ENCODE assay signal across 8 mouse cellular contexts in genomic region chr11:96319071-96319902, GRCm38 (mm10). TPM values are rescaled to one million over a fixed set of nuclear protein-coding genes. Genes with fewer than 3 reads are reported as not detected.
A peak's percentile ranks its signal among the peaks of the same experiment; 100 is the strongest.
DNase-seq lines count a peak whose midpoint lies in the region; ATAC-seq and TF ChIP-seq lines count a peak whose summit lies in the region.

No protein-coding gene starts in this region.

- WGBS in forebrain, embryonic 15.5 days, result 1% methylated on average over 29 of the region's 34 CpGs
- 2% methylated on average over 34 of the region's 34 CpGs for WGBS in midbrain, postnatal 0 days

- intact Hi-C loops in gastrocnemius, postnatal 14 days (cut with DNase I; ENCODE audit: low total_unique reads), result no loop called here

- no peaks in the 10 kb centered on the region for H3K36me3 ChIP-seq in megakaryocyte, embryonic 14.5 days (replicated peaks; ENCODE audit: low read length)
- no peaks in the 10 kb centered on the region for H3K36me3 ChIP-seq in forebrain, embryonic 15.5 days
- H3K36me3 ChIP-seq in midbrain, postnatal 0 days (ENCODE audit: insufficient read depth, low read length), result no peaks in the 10 kb centered on the region

- peak; percentile 56 to 81 for DNase-seq in kidney, postnatal 25 days
- no peak for DNase-seq in midbrain, postnatal 0 days (ENCODE audit: low spot score)
- no peak for DNase-seq in spleen, postnatal 36 days (ENCODE audit: low spot score in 2 of 2)
- no peak for DNase-seq in gastrocnemius, postnatal 14 days

- H3K27me3 ChIP-seq in megakaryocyte, embryonic 14.5 days (replicated peaks), result peaks cover 71% of the 10 kb centered on the region
- H3K27me3 ChIP-seq in forebrain, embryonic 15.5 days, result peaks cover 98% of the 10 kb centered on the region
- peaks cover 92% of the 10 kb centered on the region for H3K27me3 ChIP-seq in midbrain, postnatal 0 days (ENCODE audit: insufficient read depth, low read length)

- ATAC-seq in megakaryocyte, adult 5-6 weeks (ENCODE audit: poor library complexity, severe bottlenecking), result no peak
- ATAC-seq in forebrain, embryonic 15.5 days (replicated peaks), result no peak
- no peak for ATAC-seq in midbrain, postnatal 0 days (ENCODE audit: low FRiP score)
- ATAC-seq in monocyte, adult 5-6 weeks (replicated peaks; ENCODE audit: insufficient number of reproducible peaks, low FRiP score, low TSS enrichment, poor library complexity, severe bottlenecking), result no peak

- TF ChIP-seq CTCF in midbrain, postnatal 0 days (IDR thresholded peaks at IDR 0.05), result no peak

- peaks cover 34% of the 10 kb centered on the region for H3K4me1 ChIP-seq in megakaryocyte, embryonic 14.5 days
- H3K4me1 ChIP-seq in forebrain, embryonic 15.5 days, result peaks cover 5% of the 10 kb centered on the region
- no peaks in the 10 kb centered on the region for H3K4me1 ChIP-seq in midbrain, postnatal 0 days (ENCODE audit: insufficient read depth, low read length)

- no peaks in the 10 kb centered on the region for H3K9me3 ChIP-seq in megakaryocyte, embryonic 14.5 days
- no peaks in the 10 kb centered on the region for H3K9me3 ChIP-seq in forebrain, embryonic 15.5 days
- H3K9me3 ChIP-seq in midbrain, postnatal 0 days (ENCODE audit: low read length), result no peaks in the 10 kb centered on the region

- H3K4me2 ChIP-seq in forebrain, embryonic 15.5 days (replicated peaks), result peak overlapping the region; percentile 14; the same call in 1 of the 2 replicates
- peak overlapping the region; percentile 24 for H3K4me2 ChIP-seq in midbrain, postnatal 0 days (ENCODE audit: low read depth, low read length, poor library complexity, severe bottlenecking)

- H3K27ac ChIP-seq in forebrain, embryonic 15.5 days (replicated peaks), result no peak overlapping the region
- no peak overlapping the region for H3K27ac ChIP-seq in midbrain, postnatal 0 days (ENCODE audit: low read depth, low read length)

- peak overlapping the region; percentile 92 for H3K4me3 ChIP-seq in megakaryocyte, embryonic 14.5 days (replicated peaks)
- H3K4me3 ChIP-seq in forebrain, embryonic 15.5 days, result peak overlapping the region; percentile 10; the same call in 1 of the 2 replicates
- H3K4me3 ChIP-seq in midbrain, postnatal 0 days (ENCODE audit: low read depth, low read length), result no peak overlapping the region

- H3K9ac ChIP-seq in forebrain, embryonic 15.5 days (replicated peaks), result no peak overlapping the region
- no peak overlapping the region for H3K9ac ChIP-seq in midbrain, postnatal 0 days (replicated peaks; ENCODE audit: low read length, poor library complexity, severe bottlenecking)

RNA-seq across cellular contexts. Expression of gene Hoxb4, which starts 1.2 kb away (rescaled TPM):
- 1.5 and 4.5 TPM in 2 replicates for polyA plus RNA-seq in megakaryocyte, embryonic 14.5 days (2012; ENCODE audit: insufficient read depth, low replicate concordance)
- total RNA-seq in megakaryocyte, adult 5-6 weeks (2015), result 2.9 and 3.4 TPM in 2 replicates
- total RNA-seq in megakaryocyte, adult 5-6 weeks (2017), result 3.7 and 4.0 TPM in 2 replicates
- not detected in 2 replicates for polyA plus RNA-seq in forebrain, embryonic 15.5 days (2015; fragmentation: Nextera tagmentation; extraction: Ambion mirVana)
- total RNA-seq in midbrain, postnatal 0 days (2014; rRNA removed), result 0.09 and 0.66 TPM in 2 replicates
- not detected in 2 replicates for polyA plus RNA-seq in midbrain, postnatal 0 days (2015; fragmentation: Nextera tagmentation; extraction: Ambion mirVana)
- total RNA-seq in monocyte, adult 5-6 weeks (2017), result 4.7 to 6.6 TPM (median 5.2 TPM) in 3 replicates
- total RNA-seq in gastrocnemius, postnatal 14 days (2021), result under 1 TPM; 0.51 to 0.53 TPM

RNA-seq across cellular contexts. Expression of gene Hoxb3, which starts 3.8 kb away (rescaled TPM):
- 0.21 and 1.2 TPM in 2 replicates for polyA plus RNA-seq in megakaryocyte, embryonic 14.5 days (2012; ENCODE audit: insufficient read depth, low replicate concordance)
- 0.75 and 1.4 TPM in 2 replicates for total RNA-seq in megakaryocyte, adult 5-6 weeks (2015)
- 0.12 and 0.44 TPM in 2 replicates for total RNA-seq in megakaryocyte, adult 5-6 weeks (2017)
- not detected in 2 replicates for polyA plus RNA-seq in forebrain, embryonic 15.5 days (2015; fragmentation: Nextera tagmentation; extraction: Ambion mirVana)
- 0.94 and 9.2 TPM in 2 replicates for total RNA-seq in midbrain, postnatal 0 days (2014; rRNA removed)
- not detected in 2 replicates for polyA plus RNA-seq in midbrain, postnatal 0 days (2015; fragmentation: Nextera tagmentation; extraction: Ambion mirVana)
- 1.4 to 2.1 TPM (median 1.8 TPM) in 3 replicates for total RNA-seq in monocyte, adult 5-6 weeks (2017)
- under 1 TPM; 0.66 to 0.80 TPM for total RNA-seq in gastrocnemius, postnatal 14 days (2021)

RNA-seq across cellular contexts. Expression of gene Hoxb5, which starts 16.2 kb away (rescaled TPM):
- polyA plus RNA-seq in megakaryocyte, embryonic 14.5 days (2012; ENCODE audit: insufficient read depth, low replicate concordance), result not detected in 2 replicates
- total RNA-seq in megakaryocyte, adult 5-6 weeks (2015), result not detected in 2 replicates
- not detected in 2 replicates for total RNA-seq in megakaryocyte, adult 5-6 weeks (2017)
- not detected in 2 replicates for polyA plus RNA-seq in forebrain, embryonic 15.5 days (2015; fragmentation: Nextera tagmentation; extraction: Ambion mirVana)
- 1.5 TPM in 1 of 2 replicates, not detected in the other for total RNA-seq in midbrain, postnatal 0 days (2014; rRNA removed)
- polyA plus RNA-seq in midbrain, postnatal 0 days (2015; fragmentation: Nextera tagmentation; extraction: Ambion mirVana), result not detected in 2 replicates
- total RNA-seq in monocyte, adult 5-6 weeks (2017), result not detected in 3 replicates
- total RNA-seq in gastrocnemius, postnatal 14 days (2021), result under 1 TPM; 0.90 to 0.91 TPM

RNA-seq across cellular contexts. Expression of gene Hoxb6, which starts 27.0 kb away (rescaled TPM):
- polyA plus RNA-seq in megakaryocyte, embryonic 14.5 days (2012; ENCODE audit: insufficient read depth, low replicate concordance), result not detected in 2 replicates
- total RNA-seq in megakaryocyte, adult 5-6 weeks (2015), result not detected in 2 replicates
- not detected in 2 replicates for total RNA-seq in megakaryocyte, adult 5-6 weeks (2017)
- polyA plus RNA-seq in forebrain, embryonic 15.5 days (2015; fragmentation: Nextera tagmentation; extraction: Ambion mirVana), result not detected in 2 replicates
- total RNA-seq in midbrain, postnatal 0 days (2014; rRNA removed), result 0.22 TPM in 1 of 2 replicates, not detected in the other
- polyA plus RNA-seq in midbrain, postnatal 0 days (2015; fragmentation: Nextera tagmentation; extraction: Ambion mirVana), result not detected in 2 replicates
- not detected in 3 replicates for total RNA-seq in monocyte, adult 5-6 weeks (2017)
- total RNA-seq in gastrocnemius, postnatal 14 days (2021), result under 1 TPM; 0.43 to 0.75 TPM

RNA-seq across cellular contexts. Expression of gene Hoxb2, which starts 31.0 kb away (rescaled TPM):
- not detected in 2 replicates for polyA plus RNA-seq in megakaryocyte, embryonic 14.5 days (2012; ENCODE audit: insufficient read depth, low replicate concordance)
- total RNA-seq in megakaryocyte, adult 5-6 weeks (2015), result 0.09 TPM in 1 of 2 replicates, not detected in the other
- total RNA-seq in megakaryocyte, adult 5-6 weeks (2017), result 0.77 TPM in 1 of 2 replicates, not detected in the other
- polyA plus RNA-seq in forebrain, embryonic 15.5 days (2015; fragmentation: Nextera tagmentation; extraction: Ambion mirVana), result not detected in 2 replicates
- 0.52 and 1.2 TPM in 2 replicates for total RNA-seq in midbrain, postnatal 0 days (2014; rRNA removed)
- not detected in 2 replicates for polyA plus RNA-seq in midbrain, postnatal 0 days (2015; fragmentation: Nextera tagmentation; extraction: Ambion mirVana)
- not detected in 3 replicates for total RNA-seq in monocyte, adult 5-6 weeks (2017)
- total RNA-seq in gastrocnemius, postnatal 14 days (2021), result 1 to 10 TPM in 1 of 2 experiments, under 1 TPM in 1; 0.51 to 1.1 TPM

Comparison
In these comparisons a context has a peak if more than half of its experiments do, and no peak if none do; other contexts are left out.
1. DNase-seq: peak in kidney, postnatal 25 days (2 of 2); none in midbrain, postnatal 0 days (single experiment), spleen, postnatal 36 days (0 of 2) and gastrocnemius, postnatal 14 days (single experiment).